Mouse (Mus musculus) heart, embryonic 14.5 days (tissue): ENCODE measurements at regions not wholly inside any gene's neighbourhood (a gene's known extent, or its start where the extent isn't known, plus 50 kb on each side); places are given as distances from the start of the nearest gene placed in this dataset.
A peak's percentile ranks its signal among the peaks of the same experiment; 100 is the strongest.

Source experiments
- ATAC-seq: fragments of 200-750 bp; cut with Nextera tagmentation; 2 replicates; pipeline ENCODE4 v1.8.0; 2017; ENCODE audit warnings: low read depth, moderate TSS enrichment; ENCODE audit not compliant: insufficient number of reproducible peaks, insufficient read depth, low FRiP score
- H3K27ac ChIP-seq, 2 experiments: fragments of 200-500 bp in 1 of 2; fragments of 300-500 bp in 1 of 2; sonication (generic) in 1 of 2; replicated peaks in 1 of 2; 2 replicates each; pipeline ENCODE4 v1.5.1; 2012 to 2014; ENCODE audit warnings: low read depth in 2 of 2, low read length in 2 of 2, control low read depth in 1 of 2, mild to moderate bottlenecking in 1 of 2, mixed read lengths in 1 of 2; ENCODE audit not compliant: control insufficient read depth in 1 of 2, insufficient read depth in 1 of 2
- H3K27me3 ChIP-seq: fragments of 300-500 bp; sonication (generic); 2 replicates; pipeline ENCODE4 v1.6.1; 2014; ENCODE audit warnings: mild to moderate bottlenecking, low read length, control low read depth; ENCODE audit not compliant: control insufficient read depth, insufficient read depth
- H3K36me3 ChIP-seq: fragments of 300-500 bp; sonication (generic); 2 replicates; pipeline ENCODE4 v1.6.1; 2014; ENCODE audit warnings: mild to moderate bottlenecking, control low read depth, low read length, mixed read lengths; ENCODE audit not compliant: control insufficient read depth, insufficient read depth
- H3K4me1 ChIP-seq, 2 experiments: fragments of 200-500 bp in 1 of 2; fragments of 300-500 bp in 1 of 2; sonication (generic) in 1 of 2; 2 replicates each; pipeline ENCODE4 v1.6.1; 2012 to 2014; ENCODE audit warnings: low read length in 2 of 2, control low read depth in 1 of 2, mixed read lengths in 1 of 2; ENCODE audit not compliant: control insufficient read depth in 2 of 2, insufficient read depth in 2 of 2
- H3K4me2 ChIP-seq: fragments of 300-500 bp; sonication (generic); 2 replicates; pipeline ENCODE4 v1.6.1; 2014; ENCODE audit warnings: mild to moderate bottlenecking, low read length
- H3K4me3 ChIP-seq, 2 experiments: fragments of 200-500 bp in 1 of 2; fragments of 300-500 bp in 1 of 2; sonication (generic) in 1 of 2; 2 replicates each; pipeline ENCODE4 v1.5.1; 2012 to 2014; ENCODE audit warnings: low read length in 2 of 2, mild to moderate bottlenecking in 2 of 2, control low read depth in 1 of 2, low read depth in 1 of 2, moderate library complexity in 1 of 2; ENCODE audit not compliant: control insufficient read depth in 1 of 2, insufficient read depth in 1 of 2
- H3K9ac ChIP-seq: fragments of 300-500 bp; sonication (generic); 2 replicates; pipeline ENCODE4 v1.6.1; 2014; ENCODE audit warnings: mild to moderate bottlenecking, low read length
- H3K9me3 ChIP-seq: fragments of 300-500 bp; sonication (generic); 2 replicates; pipeline ENCODE4 v1.6.1; 2016; ENCODE audit warnings: low read length, control low read depth; ENCODE audit not compliant: control insufficient read depth
- WGBS: fragments of 180-500 bp; shearing (Covaris S2); extraction: QIAGEN DNeasy Blood & Tissue Kit; methylation state at CpG from one replicate; pipeline ENCODE4 v1.1.7; 2014; 5-methylcytosine and 5-hydroxymethylcytosine counted together

- no peak for ATAC-seq
- no peaks in the 10 kb centered on the region; a peak in 1 of 4 replicates for H3K4me1 ChIP-seq
- no peak overlapping the region for H3K4me2 ChIP-seq
- H3K36me3 ChIP-seq: no peaks in the 10 kb centered on the region
- H3K27me3 ChIP-seq: peaks cover 4% of the 10 kb centered on the region; the same call in 1 of the 2 replicates
- H3K9me3 ChIP-seq: peaks cover 6% of the 10 kb centered on the region; the same call in 1 of the 2 replicates
- H3K4me3 ChIP-seq: no peak overlapping the region
- H3K9ac ChIP-seq: no peak overlapping the region
- WGBS: 37% methylated on average over 11 of the region's 11 CpGs
- H3K27ac ChIP-seq: no peak overlapping the region
Observed at GRCm38 (mm10) chr16:5537286-5538204, 281.8 kb upstream of the Eef2kmt start.

GRCm38 (mm10) chr16:5536515-5536972 lies 280.8 kb upstream of the Eef2kmt start:
- H3K4me3 ChIP-seq: no peak overlapping the region
- no peaks in the 10 kb centered on the region; a peak in 1 of 4 replicates for H3K4me1 ChIP-seq
- peak overlapping the region; percentile 14 for H3K4me2 ChIP-seq
- WGBS: 9% methylated on average over 14 of the region's 14 CpGs
- peaks cover 6% of the 10 kb centered on the region; the same call in 1 of the 2 replicates for H3K9me3 ChIP-seq
- no peak for ATAC-seq
- H3K27me3 ChIP-seq: peaks cover 4% of the 10 kb centered on the region; the same call in 1 of the 2 replicates
- H3K9ac ChIP-seq: no peak overlapping the region
- no peaks in the 10 kb centered on the region for H3K36me3 ChIP-seq
- H3K27ac ChIP-seq: no peak overlapping the region

- Histone ChIP-seq H3K9ac (no peak overlapping the region), H3K27me3 (peaks cover 4% of the 10 kb centered on the region; the same call in 1 of the 2 replicates), H3K4me1 (no peaks in the 10 kb centered on the region; a peak in 1 of 4 replicates), H3K27ac (no peak overlapping the region), H3K4me2 (no peak overlapping the region), H3K9me3 (peaks cover 6% of the 10 kb centered on the region; the same call in 1 of the 2 replicates), H3K4me3 (no peak overlapping the region), H3K36me3 (no peaks in the 10 kb centered on the region)
- WGBS: 36% methylated on average over 8 of the region's 8 CpGs
- no peak for ATAC-seq
Observed at GRCm38 (mm10) chr16:5535414-5535813, 279.6 kb upstream of the Eef2kmt start.

- Histone ChIP-seq H3K4me1 (no peaks in the 10 kb centered on the region; a peak in 1 of 4 replicates), H3K27ac (no peak overlapping the region), H3K4me3 (no peak overlapping the region), H3K27me3 (peaks cover 4% of the 10 kb centered on the region; the same call in 1 of the 2 replicates), H3K9ac (no peak overlapping the region), H3K36me3 (no peaks in the 10 kb centered on the region), H3K4me2 (no peak overlapping the region), H3K9me3 (peaks cover 6% of the 10 kb centered on the region; the same call in 1 of the 2 replicates)
- 51% methylated on average over 5 of the region's 5 CpGs for WGBS
- no peak for ATAC-seq
Observed at GRCm38 (mm10) chr16:5534862-5535261, 279.1 kb upstream of the Eef2kmt start.

- Histone ChIP-seq H3K4me3 (no peak overlapping the region), H3K27ac (no peak overlapping the region), H3K4me2 (no peak overlapping the region), H3K9me3 (peaks cover 6% of the 10 kb centered on the region; the same call in 1 of the 2 replicates), H3K36me3 (no peaks in the 10 kb centered on the region), H3K4me1 (no peaks in the 10 kb centered on the region; a peak in 1 of 4 replicates), H3K27me3 (peaks cover 4% of the 10 kb centered on the region; the same call in 1 of the 2 replicates), H3K9ac (no peak overlapping the region)
- no peak for ATAC-seq
- WGBS: 40% methylated on average over 3 of the region's 3 CpGs
Observed at GRCm38 (mm10) chr16:5534385-5534784, 278.6 kb upstream of the Eef2kmt start.

GRCm38 (mm10) chr16:5532281-5532680 lies 276.5 kb upstream of the Eef2kmt start:
- Histone ChIP-seq H3K36me3 (no peaks in the 10 kb centered on the region), H3K27me3 (peaks cover 4% of the 10 kb centered on the region; the same call in 1 of the 2 replicates), H3K9me3 (peaks cover 3% of the 10 kb centered on the region; the same call in 1 of the 2 replicates), H3K4me3 (no peak overlapping the region), H3K4me1 (no peaks in the 10 kb centered on the region; a peak in 1 of 4 replicates), H3K27ac (no peak overlapping the region), H3K4me2 (no peak overlapping the region), H3K9ac (no peak overlapping the region)
- no peak for ATAC-seq
- 53% methylated on average over 3 of the region's 3 CpGs for WGBS

GRCm38 (mm10) chr16:5529823-5530222 lies 274.0 kb upstream of the Eef2kmt start:
- 86% methylated on average over 2 of the region's 2 CpGs for WGBS

More at GRCm38 (mm10) chr16:5529823-5530222, 274.0 kb upstream of the Eef2kmt start:
- no peak overlapping the region for H3K27ac ChIP-seq
- no peak overlapping the region for H3K9ac ChIP-seq
- H3K36me3 ChIP-seq: no peaks in the 10 kb centered on the region
- H3K4me1 ChIP-seq: no peaks in the 10 kb centered on the region
- H3K4me2 ChIP-seq: no peak overlapping the region
- no peak overlapping the region for H3K4me3 ChIP-seq
- no peaks in the 10 kb centered on the region for H3K27me3 ChIP-seq
- H3K9me3 ChIP-seq: no peaks in the 10 kb centered on the region
- ATAC-seq: no peak
